Mouse (Mus musculus) left cerebral cortex, adult 11 months (tissue): Measurements from ENCODE around the gene Rad9a.

Experiments
- DNase-seq: peaks from one replicate; pipeline ENCODE4 v3.0.0; 2022; ENCODE audit warnings: low spot score

Rad9a gene

DNA sequence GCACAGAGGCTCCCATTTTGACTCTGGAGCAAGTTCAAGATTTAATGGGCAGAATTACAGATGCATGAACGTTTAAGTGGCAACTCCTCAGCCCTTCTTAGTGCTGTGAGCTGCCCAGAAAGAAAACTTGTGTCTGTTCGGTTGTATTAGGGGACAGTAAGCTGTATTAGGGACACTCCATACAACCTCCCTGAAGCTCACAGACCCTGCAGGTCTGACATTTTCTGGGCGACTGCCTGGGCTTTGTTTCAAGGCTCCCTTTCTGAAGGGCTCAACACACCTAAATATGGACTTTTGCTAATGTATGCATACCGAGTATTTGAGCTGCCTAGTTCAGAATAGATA is 37.9 kb downstream of the Rad9a start:
- no peak for DNase-seq

DNA sequence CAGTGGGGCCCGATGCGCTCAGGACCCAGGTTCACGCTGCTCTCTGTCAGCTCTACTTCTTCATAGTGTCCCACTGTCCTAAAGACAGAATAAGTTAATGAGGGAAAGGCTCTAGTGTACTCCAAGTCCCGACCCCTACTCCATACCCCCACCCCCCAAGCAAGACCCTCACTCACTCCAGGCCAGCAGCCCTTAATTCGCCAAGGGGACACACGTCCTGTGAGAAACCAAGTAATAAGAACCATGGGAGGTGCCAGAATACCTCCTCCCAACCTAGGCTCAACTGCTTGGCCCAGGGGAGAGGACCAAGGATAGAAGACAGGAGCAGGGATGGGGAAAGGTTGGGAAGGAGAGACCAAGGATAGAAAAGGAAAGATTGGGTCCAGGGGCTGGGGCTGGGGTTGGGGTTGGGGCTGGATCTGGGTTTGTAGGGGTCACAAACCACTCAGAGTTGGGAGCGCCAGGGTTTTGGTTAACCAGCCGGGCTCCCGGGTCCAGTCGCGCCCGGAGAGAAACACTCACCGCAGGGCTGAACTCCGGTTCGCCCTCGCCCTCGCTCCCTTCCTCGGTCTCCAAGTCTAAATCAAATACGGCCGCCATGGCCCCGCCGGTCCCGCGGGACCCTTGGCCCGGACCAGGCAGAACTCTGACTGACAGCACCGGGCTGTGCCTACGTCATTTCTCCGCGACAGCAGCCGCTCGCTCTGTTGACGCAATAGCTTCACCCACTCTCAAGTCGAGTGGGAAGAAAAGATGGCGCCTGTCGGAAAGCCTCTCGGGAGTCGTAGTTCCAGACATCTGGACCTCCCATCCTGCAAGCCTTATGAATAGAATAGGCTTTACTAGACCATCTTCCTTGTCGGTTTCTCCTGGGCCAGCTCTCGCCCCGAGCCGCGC is 38.6 kb downstream of the Rad9a start, which contains the start of gene Rps6kb2:
Gene Rps6kb2 (minus strand): TSS at position 709 of the 897 bp plus-strand sequence.
- peak; percentile 95 for DNase-seq

DNA sequence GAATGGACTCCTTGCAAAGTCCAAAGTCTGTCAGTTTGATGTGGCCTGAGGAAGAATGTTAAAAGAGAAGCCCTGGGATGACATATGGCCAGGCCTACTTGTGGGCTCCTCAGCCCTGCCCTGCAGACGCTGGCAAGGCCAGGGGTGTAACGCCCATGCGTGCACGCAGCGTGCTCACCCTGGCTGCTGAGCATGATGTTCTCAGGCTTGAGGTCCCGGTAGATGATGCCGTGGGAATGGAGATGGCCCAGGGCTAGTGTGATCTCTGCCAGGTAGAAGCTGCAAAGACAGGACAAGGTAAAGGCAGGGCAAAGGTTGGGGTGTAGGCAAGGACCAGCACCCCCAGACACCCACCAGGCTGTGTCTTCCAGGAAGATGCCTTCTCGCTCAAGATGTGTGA is 42.4 kb downstream of the Rad9a start:
- no peak for DNase-seq

GRCm38 (mm10) chr19:4156771-4157170 is 44.7 kb downstream of the Rad9a start:
- no peak for DNase-seq

DNA sequence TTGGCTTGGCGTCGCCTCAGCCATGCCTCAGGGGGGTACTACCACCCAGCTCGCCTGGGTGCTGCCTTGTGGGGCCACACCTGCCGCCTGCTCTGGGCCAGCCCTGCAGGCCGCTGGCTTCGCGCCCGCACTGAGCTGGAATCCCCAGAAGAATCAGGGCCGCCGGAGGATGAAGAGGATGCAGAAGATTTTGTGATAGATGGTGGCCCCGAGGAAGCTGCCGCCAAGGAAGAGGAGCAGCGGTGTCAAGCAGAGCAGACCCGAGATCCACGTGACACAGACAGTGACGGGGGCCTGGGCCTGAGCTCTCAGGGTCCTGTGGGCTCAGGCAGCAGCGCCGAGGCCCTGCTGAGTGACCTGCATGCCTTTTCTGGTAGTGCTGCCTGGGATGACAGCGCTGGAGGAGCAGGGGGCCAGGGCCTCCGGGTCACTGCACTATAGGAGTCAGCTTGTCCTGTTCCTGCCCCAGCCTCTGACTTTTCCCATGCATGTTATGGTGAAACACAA is 45.3 kb downstream of the Rad9a start:
- DNase-seq, result no peak

DNA sequence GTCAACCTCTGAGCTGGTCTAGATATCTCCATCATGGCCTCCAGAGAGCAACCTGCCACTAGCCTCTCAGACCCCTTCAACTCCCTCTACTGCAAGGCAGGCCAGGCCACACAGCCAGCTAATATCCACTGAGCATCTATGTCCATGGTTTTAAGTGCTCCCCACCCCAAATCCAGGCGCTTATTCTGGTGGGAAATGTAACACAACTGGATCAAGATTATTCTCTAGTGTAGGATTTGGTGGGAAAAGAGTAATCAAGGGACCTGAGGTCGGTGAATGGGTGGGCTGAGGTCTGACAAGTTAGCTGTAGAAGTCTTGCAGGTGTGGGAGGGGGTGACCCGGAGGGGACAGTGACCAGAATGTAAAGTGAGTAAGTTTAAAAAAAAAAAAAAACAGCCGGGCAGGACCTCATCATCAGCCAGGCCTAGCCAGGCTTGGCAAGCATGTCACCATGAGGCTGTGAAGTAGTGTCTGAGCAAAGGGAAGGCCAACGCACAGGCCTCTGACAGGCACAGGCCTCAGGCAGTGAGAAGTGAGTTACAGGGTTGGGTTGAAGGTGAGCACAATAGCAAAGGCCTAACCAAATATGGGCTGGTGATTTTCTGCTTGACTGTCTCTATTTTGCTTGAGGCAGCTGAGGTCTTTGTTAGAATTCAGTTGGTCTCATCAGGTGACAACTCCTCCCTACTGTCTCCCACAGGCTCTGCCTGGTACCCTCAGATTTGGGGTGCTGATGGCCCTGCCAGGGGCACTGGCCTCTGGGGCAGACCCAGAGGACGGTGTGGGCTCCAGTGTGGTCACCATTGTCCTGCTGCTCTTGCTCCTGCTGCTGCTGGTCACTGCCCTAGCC is 46.0 kb downstream of the Rad9a start:
- DNase-seq, result no peak

GRCm38 (mm10) chr19:4154437-4155222 is 46.8 kb downstream of the Rad9a start:
- DNase-seq, result no peak

DNA sequence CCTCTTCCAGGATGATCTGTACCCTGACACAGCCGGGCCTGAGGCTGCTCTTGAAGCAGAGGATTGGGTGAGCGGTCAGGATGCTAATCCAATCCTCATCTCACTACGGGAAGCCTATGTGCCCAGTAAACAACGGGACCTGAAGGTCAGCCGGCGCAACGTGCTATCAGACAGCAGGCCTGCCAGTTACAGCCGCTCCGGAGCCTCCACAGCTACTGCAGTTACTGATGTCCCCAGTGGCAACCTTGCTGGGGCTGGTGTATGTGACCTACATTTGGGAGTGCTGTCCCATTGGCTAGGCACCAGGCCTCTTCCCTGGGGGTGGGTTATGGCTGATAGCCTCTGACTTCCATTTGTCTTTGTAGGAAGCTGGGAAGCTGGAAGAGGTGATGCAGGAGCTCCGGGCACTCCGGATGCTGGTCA is 48.2 kb downstream of the Rad9a start, which contains the start of gene Ptprcap:
Gene Ptprcap (plus strand): TSS at position 373 of the 423 bp plus-strand sequence.
- no peak for DNase-seq

DNA sequence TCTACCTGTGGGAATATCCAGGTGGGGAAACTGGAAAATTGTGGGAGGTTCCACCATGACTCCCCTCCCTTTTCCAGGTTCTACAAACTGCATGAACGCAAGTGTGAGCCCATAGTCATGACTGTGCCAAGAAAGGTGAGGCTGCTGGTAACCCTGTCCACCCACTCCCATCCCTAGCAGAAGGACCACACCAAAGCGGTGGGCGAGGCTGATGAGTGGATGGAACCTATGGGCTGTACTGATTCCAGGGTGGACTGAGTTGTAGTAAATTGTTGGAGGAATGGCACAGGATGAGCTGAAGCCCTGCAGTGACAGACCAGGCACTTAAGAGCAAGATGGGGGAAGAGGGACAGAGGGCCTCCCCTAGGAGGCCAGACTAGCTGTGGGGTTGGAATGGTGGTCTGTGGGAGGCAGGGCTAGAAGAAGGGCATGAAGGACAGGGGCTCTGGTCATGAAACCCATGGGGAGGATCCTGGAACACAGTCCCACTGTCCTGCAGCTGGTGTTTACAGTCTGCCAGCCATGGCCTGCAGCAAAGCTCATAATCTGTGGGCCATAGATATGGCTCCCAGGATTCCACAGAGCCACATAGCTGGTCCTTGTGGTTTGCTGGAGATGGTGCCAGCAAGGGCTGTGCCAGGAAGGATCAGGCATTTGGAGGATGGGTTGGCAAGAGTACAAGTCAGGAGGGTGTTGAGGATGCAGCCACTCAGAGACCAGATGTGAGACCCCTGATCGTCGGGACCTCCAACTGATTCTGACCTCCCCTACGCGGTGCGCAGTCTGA is 48.8 kb downstream of the Rad9a start:
- DNase-seq, result no peak

- DNase-seq, result no peak
Measured at GRCm38 (mm10) chr19:4151898-4152297, 49.6 kb downstream of the Rad9a start.

GRCm38 (mm10) chr19:4151488-4151860 is 50.0 kb downstream of the Rad9a start:
- DNase-seq, result no peak

DNA sequence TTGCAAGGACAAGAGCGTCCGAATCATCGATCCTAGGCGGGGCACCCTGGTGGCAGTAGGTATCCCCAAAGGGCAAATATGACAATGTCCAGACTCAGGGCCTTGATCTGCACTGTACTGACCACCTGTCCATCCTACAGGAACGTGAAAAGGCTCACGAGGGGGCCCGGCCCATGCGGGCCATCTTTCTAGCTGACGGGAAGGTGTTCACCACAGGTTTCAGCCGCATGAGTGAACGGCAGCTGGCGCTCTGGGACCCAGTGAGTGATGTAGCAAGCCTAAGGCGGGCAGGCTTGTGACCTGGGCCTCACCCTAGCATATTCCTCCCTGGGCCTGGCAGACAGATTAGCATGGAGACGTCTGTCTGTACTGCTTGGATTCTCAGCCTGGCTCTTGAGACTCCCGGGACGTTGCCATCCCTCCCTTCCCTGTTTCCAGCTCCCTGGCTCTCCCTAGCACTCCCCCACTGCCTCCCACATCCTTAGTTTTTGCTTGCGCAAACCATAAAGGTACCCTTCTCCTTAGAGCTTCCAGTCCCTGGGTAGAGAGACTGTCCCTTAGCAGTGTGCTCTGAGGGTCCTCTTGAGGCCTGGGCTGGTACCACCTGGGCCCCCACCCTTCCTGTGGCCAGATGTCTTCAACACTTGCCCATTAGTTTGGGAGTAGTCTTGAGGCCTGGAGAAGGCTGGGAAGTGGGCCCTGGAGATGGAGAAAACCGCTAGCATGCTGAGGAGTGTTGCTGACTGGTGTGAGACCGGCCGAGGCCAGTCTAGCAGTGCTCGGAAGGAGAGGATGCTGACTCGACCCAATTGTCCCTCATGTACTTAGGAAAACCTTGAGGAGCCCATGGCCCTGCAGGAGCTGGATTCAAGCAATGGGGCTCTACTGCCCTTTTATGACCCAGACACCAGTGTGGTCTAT is 50.6 kb downstream of the Rad9a start:
- no peak for DNase-seq

- no peak for DNase-seq
Measured at GRCm38 (mm10) chr19:4149764-4150461, 51.5 kb downstream of the Rad9a start.

- DNase-seq, result no peak
Measured at GRCm38 (mm10) chr19:4149283-4149682, 52.2 kb downstream of the Rad9a start.

DNA sequence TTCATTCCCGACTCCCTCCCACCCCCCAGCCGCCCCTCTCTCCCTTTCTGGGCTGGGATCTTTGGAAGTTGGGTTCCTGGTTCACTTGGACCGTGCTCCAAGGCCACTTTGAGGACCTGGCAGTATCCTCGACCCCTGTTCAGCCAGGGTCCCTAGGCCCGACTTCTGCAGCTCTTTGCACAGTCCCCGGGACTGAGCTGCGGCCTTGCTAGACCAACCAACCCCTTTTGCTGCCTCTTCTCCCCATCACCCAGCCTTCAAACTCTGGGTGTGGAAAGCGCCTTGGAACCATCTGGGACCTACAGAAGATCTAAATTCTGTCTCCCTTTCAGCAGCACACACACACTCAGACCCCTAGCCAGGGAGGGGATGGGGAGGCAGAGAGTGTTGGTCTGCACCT is 52.6 kb downstream of the Rad9a start:
- no peak for DNase-seq

GRCm38 (mm10) chr19:4148491-4148806 is 53.0 kb downstream of the Rad9a start, which contains the start of gene Coro1b:
TSS of gene Coro1b (plus strand) at chr19:4148619.
- peak; percentile 93 for DNase-seq

DNA sequence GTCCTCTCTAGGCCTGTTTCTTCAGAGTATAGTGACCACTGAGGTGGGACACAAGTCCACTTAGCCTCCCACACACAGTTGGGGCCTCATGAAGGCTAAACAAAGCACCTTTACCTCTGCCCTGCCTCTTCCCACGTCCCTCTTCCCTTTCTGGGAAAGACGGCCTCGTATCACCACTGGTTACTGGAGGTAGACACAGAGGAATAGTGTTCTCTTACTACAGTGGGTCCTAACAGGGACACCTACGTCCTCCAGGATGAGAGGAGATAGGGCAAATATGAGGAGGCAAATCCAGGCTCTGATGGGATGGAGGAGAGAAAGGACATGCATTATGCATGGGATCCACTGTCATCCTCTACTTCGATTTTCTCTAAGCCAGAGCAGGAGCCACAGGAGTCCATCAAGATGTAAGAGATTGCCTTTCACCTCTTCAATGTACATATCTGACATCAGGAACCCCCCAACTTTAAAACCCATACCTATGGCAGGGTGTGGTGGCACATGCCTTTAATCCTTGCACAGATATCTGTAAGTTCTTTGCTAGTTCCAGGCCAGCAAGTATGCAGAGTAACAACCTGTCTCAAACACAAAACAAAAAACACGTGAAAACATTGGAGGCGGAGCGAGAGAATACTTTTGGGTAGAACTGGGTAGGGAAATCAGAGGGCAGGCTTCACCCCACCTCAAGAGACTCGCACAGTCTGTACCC is 53.5 kb downstream of the Rad9a start:
- DNase-seq, result no peak

GRCm38 (mm10) chr19:4147022-4147405 is 54.4 kb downstream of the Rad9a start:
- no peak for DNase-seq
